Mouse (Mus musculus) intestine, embryonic 14.5 days (tissue): ENCODE measurements around the gene B3gnt3. TPM values are rescaled to one million over a fixed set of nuclear protein-coding genes. Genes with fewer than 3 reads are reported as not detected.
"Not testable (repeated sequence)": the region's sequence is repeated elsewhere in the genome, so short reads cannot be mapped to it uniquely, and the experiment has no call there.

Experiments
- ATAC-seq: fragments of 200-750 bp; cut with Nextera tagmentation; replicated peaks from 2 replicates; pipeline ENCODE4 v1.8.0; 2017; ENCODE audit warnings: low read depth, moderate number of reproducible peaks, moderate TSS enrichment, moderate library complexity; ENCODE audit not compliant: low FRiP score, low TSS enrichment
- DNase-seq: peaks from one replicate; pipeline ENCODE4 v3.0.0-alpha.2; 2018; ENCODE audit warnings: low spot score
- H3K27ac ChIP-seq: fragments of 300-500 bp; sonication (generic); 2 replicates; pipeline ENCODE4 v1.5.1; 2014; ENCODE audit warnings: low read depth, mild to moderate bottlenecking, control low read depth
- H3K27me3 ChIP-seq: fragments of 300-500 bp; sonication (generic); replicated peaks from 2 replicates; pipeline ENCODE4 v1.6.1; 2014; ENCODE audit warnings: low read length, control low read depth; ENCODE audit not compliant: control insufficient read depth, insufficient read depth
- H3K36me3 ChIP-seq: fragments of 300-500 bp; sonication (generic); 2 replicates; pipeline ENCODE4 v1.6.1; 2014; ENCODE audit warnings: low read length, control low read depth; ENCODE audit not compliant: control insufficient read depth, insufficient read depth
- H3K4me1 ChIP-seq: fragments of 300-500 bp; sonication (generic); replicated peaks from 2 replicates; pipeline ENCODE4 v1.6.1; 2014; ENCODE audit warnings: low read length, control low read depth, mixed read lengths; ENCODE audit not compliant: control insufficient read depth, insufficient read depth
- H3K4me2 ChIP-seq: fragments of 300-500 bp; sonication (generic); 2 replicates; pipeline ENCODE4 v1.6.1; 2014; ENCODE audit warnings: low read length
- H3K4me3 ChIP-seq: fragments of 300-500 bp; sonication (generic); 2 replicates; pipeline ENCODE4 v1.5.1; 2014; ENCODE audit warnings: low read depth, low read length, control low read depth, mixed read lengths
- H3K9ac ChIP-seq: fragments of 300-500 bp; sonication (generic); 2 replicates; pipeline ENCODE4 v1.6.1; 2014; ENCODE audit warnings: mild to moderate bottlenecking, low read length
- H3K9me3 ChIP-seq: fragments of 300-500 bp; sonication (generic); 2 replicates; pipeline ENCODE4 v1.6.1; 2016; ENCODE audit warnings: low read length, control low read depth; ENCODE audit not compliant: control insufficient read depth
- WGBS: fragments of 180-500 bp; shearing (Covaris S2); extraction: QIAGEN DNeasy Blood & Tissue Kit; methylation state at CpG from one replicate; pipeline ENCODE4 v1.1.7; 2014; 5-methylcytosine and 5-hydroxymethylcytosine counted together
- polyA plus RNA-seq: library from polyadenylated mRNA; unstranded; fragments of >200 nt; fragmentation: Nextera tagmentation; extraction: Ambion mirVana; gene quantifications from 2 replicates; pipeline ENCODE4 v1.2.1, GENCODE M21; 2014

B3gnt3 gene
- 6.9 and 8.4 TPM in 2 replicates for polyA plus RNA-seq

DNA sequence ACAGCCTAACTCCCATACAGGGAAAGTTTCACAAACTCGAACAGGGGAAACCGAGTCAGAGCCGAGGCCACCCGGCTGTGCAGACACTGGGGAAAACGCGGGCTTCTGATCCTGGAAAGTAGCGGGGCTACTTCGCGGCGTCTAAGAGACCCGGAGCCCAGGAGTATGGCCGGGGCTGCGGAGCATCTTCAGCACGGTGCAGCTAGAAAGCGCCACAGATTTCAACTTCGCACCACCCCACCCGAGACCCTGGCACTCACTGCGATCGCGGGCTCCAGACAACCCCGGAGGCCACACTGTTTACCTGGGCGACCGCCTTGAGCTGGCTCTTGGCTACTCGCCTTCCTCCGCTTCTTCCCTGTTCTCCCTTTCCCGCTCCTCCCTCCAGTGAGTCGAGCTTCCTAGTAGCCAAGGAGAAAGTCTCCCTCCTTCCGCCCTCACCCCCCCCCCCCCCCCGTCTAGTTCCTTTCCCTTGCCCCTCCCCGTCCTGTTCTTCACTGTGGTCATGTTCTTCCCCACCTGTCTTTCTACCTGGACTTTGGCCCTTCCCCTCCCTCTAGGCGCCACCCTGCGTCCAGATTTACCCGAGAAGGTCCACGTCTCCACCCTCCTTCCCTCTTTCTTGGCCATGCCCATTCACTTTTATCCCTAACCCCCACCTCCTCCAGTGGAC, at the start of gene B3gnt3:
TSS of gene B3gnt3 (minus strand) at position 376 of the 673 bp plus-strand sequence.
- ATAC-seq (peak; percentile 62), DNase-seq (no peak)
- peak within 1 kb of the TSS; percentile 31 for H3K4me3 ChIP-seq
- no peaks in the 10 kb centered on the region for H3K36me3 ChIP-seq
- H3K4me1 ChIP-seq = no peaks in the 10 kb centered on the region
- H3K27ac ChIP-seq = no peak within 1 kb of the TSS
- H3K9me3 ChIP-seq = no peaks in the 10 kb centered on the region
- peaks cover 51% of the 10 kb centered on the region for H3K27me3 ChIP-seq
- 16% methylated on average over 33 of the region's 34 CpGs for WGBS
- peak within 1 kb of the TSS; percentile 45 for H3K4me2 ChIP-seq
- H3K9ac ChIP-seq = no peak within 1 kb of the TSS

DNA sequence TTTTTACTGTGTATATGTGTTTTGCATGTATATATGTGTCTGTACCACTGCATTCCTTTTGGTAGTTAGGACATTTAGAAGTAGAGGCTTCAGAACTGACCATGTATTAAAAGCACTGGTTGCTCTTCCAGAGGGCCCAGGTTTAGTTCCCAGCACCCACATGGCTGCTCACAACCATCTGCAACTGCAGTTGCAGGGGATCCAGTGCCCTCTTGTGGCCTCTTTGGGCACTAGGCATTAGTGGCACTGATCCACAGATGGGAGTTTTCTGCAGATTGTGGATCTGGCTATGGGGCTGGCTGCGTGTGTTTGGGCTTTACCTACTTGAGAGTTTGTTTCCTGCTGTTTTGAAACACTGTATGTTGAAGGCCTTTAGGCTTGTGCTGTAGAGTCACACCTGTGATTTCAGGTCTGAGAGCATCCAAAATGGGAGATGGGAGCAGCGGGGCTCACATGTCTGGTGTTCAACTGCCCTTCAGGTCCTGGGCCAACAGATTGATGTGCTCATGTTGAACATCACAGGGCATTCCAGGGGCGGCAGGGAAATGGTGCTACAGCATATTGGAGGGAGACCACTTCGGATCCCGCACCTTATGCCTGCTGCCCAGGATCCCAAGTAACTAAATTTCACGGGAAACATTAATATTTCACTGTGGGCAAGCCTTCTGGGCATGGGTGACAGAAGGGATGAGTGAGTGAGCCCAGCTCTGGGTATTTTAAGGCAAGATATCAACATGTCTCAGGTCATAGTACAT, 47.9 kb upstream of the B3gnt3 start:
- H3K36me3 ChIP-seq = not testable (repeated sequence)

DNA sequence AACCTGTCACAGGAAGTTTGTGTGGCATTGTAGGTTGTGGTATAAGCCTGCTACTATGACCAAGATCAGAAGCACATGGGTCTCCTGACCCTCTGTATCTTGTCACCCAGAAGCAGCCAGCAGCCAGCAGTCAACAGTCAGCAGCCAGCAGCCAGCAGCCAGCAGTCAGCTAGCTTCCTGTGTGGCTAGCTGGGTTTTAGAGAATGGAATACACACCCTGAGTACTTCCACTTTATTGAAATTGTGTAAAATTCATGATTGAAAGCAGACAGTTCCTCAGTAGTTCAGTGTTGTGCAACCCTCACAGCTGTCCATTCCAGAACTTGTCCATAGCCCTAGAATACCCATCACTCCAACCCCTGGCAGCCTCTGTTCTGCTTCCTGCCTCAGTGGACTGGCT, 45.5 kb upstream of the B3gnt3 start:
- H3K4me1 ChIP-seq, H3K36me3 ChIP-seq, H3K9me3 ChIP-seq, H3K4me3 ChIP-seq, H3K27me3 ChIP-seq, ATAC-seq, H3K9ac ChIP-seq, H3K27ac ChIP-seq, H3K4me2 ChIP-seq, DNase-seq: not testable (repeated sequence)

More for the DNA sequence above, 47.9 kb upstream of the B3gnt3 start:
- 79% methylated on average over 6 of the region's 6 CpGs for WGBS
- not testable (repeated sequence) for H3K4me2 ChIP-seq, ATAC-seq, H3K27ac ChIP-seq, H3K9me3 ChIP-seq, H3K4me1 ChIP-seq, H3K27me3 ChIP-seq, H3K9ac ChIP-seq, DNase-seq, H3K4me3 ChIP-seq

DNA sequence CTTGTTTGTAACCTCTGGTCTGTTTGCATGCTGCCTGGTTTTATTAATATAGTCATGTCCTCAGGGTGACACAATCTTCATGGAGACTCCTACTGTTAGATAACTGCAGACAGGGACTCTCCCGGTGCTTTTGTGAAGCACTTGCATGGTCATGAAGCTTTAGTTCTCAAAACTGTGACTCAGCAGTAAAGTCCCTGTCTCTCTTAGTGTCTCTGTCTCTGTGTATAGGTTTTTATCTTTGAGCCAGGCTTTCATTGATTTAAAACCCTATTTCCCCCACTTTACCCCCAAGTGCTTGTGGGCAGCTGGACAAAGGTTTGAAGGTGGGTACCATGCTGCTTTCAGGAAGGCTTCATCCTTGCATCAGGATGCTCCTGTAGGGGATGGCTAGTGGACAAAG, 43.7 kb upstream of the B3gnt3 start:
- Histone ChIP-seq H3K4me2 (no peak overlapping the region), H3K27me3 (no peaks in the 10 kb centered on the region), H3K4me1 (no peaks in the 10 kb centered on the region), H3K9ac (no peak overlapping the region), H3K27ac (no peak overlapping the region), H3K4me3 (no peak overlapping the region), H3K36me3 (no peaks in the 10 kb centered on the region), H3K9me3 (no peaks in the 10 kb centered on the region)
- ATAC-seq (no peak), DNase-seq (no peak)
- WGBS = 83% methylated on average over 1 of the region's 1 CpGs

DNA sequence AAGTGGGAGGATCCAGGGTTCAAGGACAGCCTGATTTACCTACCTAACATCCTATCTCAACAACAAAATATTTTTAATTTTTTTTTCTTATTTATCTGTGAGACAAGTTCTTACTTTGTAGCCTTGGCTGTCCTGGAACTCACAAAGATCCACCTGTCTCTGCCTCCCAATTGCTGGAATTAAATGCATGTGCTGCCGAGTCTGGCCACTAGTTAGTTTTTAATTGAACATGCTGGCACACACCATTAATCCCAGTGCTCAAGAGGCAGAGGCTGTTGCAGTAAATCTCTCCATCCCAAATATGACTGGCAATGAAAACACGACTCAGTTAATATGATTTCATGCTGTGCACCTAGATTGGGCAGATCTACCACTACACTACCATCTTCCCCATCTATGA, 41.2 kb upstream of the B3gnt3 start:
- Histone ChIP-seq H3K4me2 (no peak overlapping the region), H3K27ac (no peak overlapping the region), H3K36me3 (no peaks in the 10 kb centered on the region), H3K4me1 (no peaks in the 10 kb centered on the region), H3K27me3 (no peaks in the 10 kb centered on the region), H3K9me3 (no peaks in the 10 kb centered on the region), H3K4me3 (no peak overlapping the region), H3K9ac (no peak overlapping the region)
- 67% methylated on average over 2 of the region's 2 CpGs for WGBS
- DNase-seq (no peak), ATAC-seq (no peak)

DNA sequence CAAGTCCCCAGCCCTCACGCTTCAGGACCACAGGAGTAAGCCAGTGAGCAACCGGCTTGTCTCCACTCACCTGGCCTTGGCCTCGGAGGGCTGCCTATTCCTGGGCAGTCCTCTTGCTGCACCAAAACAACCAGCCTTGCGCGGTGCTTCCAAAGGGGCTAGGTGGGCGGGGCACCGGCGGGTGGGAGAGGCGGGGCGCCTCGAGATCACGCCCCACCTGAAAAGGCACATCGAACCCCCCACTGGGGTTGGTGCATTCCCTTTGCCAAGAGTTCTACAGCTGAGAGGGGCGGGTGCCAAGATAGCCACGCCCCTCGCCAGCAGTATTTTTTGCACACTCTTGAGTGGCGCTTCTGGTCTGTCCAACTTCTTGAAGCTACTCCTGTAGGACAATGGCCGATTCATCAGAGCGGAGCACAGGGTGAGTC, 40.1 kb upstream of the B3gnt3 start:
- peak overlapping the region; percentile 34 for H3K4me2 ChIP-seq
- H3K27ac ChIP-seq = no peak overlapping the region
- H3K4me3 ChIP-seq = no peak overlapping the region
- DNase-seq (no peak), ATAC-seq (peak; percentile 65)
- H3K4me1 ChIP-seq = no peaks in the 10 kb centered on the region
- 5% methylated on average over 19 of the region's 19 CpGs for WGBS
- H3K27me3 ChIP-seq = no peaks in the 10 kb centered on the region
- no peak overlapping the region for H3K9ac ChIP-seq
- H3K36me3 ChIP-seq = no peaks in the 10 kb centered on the region
- no peaks in the 10 kb centered on the region for H3K9me3 ChIP-seq

DNA sequence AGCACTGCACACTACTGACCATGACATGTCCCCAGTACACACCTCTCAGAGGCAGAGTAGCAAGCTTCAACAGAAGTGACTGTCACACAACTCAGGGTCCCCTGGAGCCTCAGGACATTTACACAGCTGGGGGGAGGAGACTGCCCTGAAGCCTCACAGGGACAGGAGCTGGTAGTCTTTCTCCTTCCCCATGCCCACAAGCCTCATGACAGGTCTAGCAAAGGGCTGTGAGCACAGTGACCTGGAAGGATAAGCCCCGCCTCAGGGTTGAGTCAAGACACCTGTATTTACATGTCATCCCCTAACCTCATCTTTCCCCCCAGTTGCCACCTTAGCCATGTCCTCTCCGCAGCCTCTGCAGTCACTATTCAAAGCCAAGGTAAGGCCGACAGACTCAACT, 39.6 kb upstream of the B3gnt3 start:
- no peak overlapping the region for H3K9ac ChIP-seq
- no peak for ATAC-seq
- no peaks in the 10 kb centered on the region for H3K9me3 ChIP-seq
- no peaks in the 10 kb centered on the region for H3K27me3 ChIP-seq
- H3K4me3 ChIP-seq = no peak overlapping the region
- no peak for DNase-seq
- no peaks in the 10 kb centered on the region for H3K4me1 ChIP-seq
- H3K36me3 ChIP-seq = no peaks in the 10 kb centered on the region
- H3K27ac ChIP-seq = no peak overlapping the region
- H3K4me2 ChIP-seq = peak overlapping the region; percentile 34
- WGBS = 36% methylated on average over 3 of the region's 3 CpGs

DNA sequence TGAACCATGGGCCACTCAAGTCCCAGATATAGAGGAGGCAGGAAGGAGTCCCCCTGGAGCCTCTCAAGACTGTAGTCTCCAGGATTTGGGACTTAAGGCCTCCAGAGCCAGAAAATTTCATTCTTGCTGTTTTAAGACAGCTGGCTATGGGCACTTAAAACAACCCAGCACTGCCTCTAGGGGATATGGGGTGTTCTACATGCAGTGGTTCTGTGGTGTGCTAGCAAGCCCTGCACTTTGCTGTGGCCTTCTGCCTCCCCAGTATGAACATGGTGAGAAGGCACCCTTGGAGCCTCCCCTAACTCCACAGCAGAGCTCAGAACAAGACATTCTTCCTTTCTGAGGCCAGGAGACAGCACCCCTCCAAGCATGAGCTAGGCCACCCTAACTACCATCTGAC, 36.7 kb upstream of the B3gnt3 start:
- not testable (repeated sequence) for H3K4me3 ChIP-seq, H3K4me2 ChIP-seq, H3K27me3 ChIP-seq, H3K4me1 ChIP-seq, DNase-seq, H3K9me3 ChIP-seq, H3K9ac ChIP-seq, H3K36me3 ChIP-seq, ATAC-seq, H3K27ac ChIP-seq
